Mouse (Mus musculus) intestine, postnatal 0 days (tissue): Measurements from ENCODE around the gene Nhp2. TPM values are rescaled to one million over a fixed set of nuclear protein-coding genes. Genes with fewer than 3 reads are reported as not detected.

ENCODE experiments used
- ATAC-seq: fragments of 200-750 bp; cut with Nextera tagmentation; 2 replicates; pipeline ENCODE4 v1.8.0; 2017; ENCODE audit warnings: mild to moderate bottlenecking, moderate TSS enrichment, moderate library complexity
- H3K27ac ChIP-seq: fragments of 300-500 bp; sonication (generic); 2 replicates; pipeline ENCODE4 v1.5.1; 2014; ENCODE audit warnings: mild to moderate bottlenecking, low read depth, low read length, moderate library complexity
- H3K27me3 ChIP-seq: fragments of 300-500 bp; sonication (generic); replicated peaks from 2 replicates; pipeline ENCODE4 v1.6.1; 2014; ENCODE audit warnings: low read length, mixed read lengths; ENCODE audit not compliant: control insufficient read depth, insufficient read depth
- H3K36me3 ChIP-seq: fragments of 300-500 bp; sonication (generic); 2 replicates; pipeline ENCODE4 v1.6.1; 2014; ENCODE audit warnings: mild to moderate bottlenecking, moderate library complexity; ENCODE audit not compliant: control insufficient read depth, insufficient read depth
- H3K4me1 ChIP-seq: fragments of 300-500 bp; sonication (generic); replicated peaks from 2 replicates; pipeline ENCODE4 v1.6.1; 2014; ENCODE audit warnings: antibody characterized with exemption, low read length, mixed read lengths; ENCODE audit not compliant: control insufficient read depth, insufficient read depth
- H3K4me2 ChIP-seq: fragments of 300-500 bp; sonication (generic); replicated peaks from 2 replicates; pipeline ENCODE4 v1.6.1; 2014; ENCODE audit warnings: low read depth, mild to moderate bottlenecking, moderate library complexity
- H3K4me3 ChIP-seq: fragments of 300-500 bp; sonication (generic); 2 replicates; pipeline ENCODE4 v1.5.1; 2014; ENCODE audit warnings: low read depth, low read length
- H3K9ac ChIP-seq: fragments of 300-500 bp; sonication (generic); 2 replicates; pipeline ENCODE4 v1.6.1; 2014; ENCODE audit warnings: mild to moderate bottlenecking, low read depth, low read length
- H3K9me3 ChIP-seq: fragments of 300-500 bp; sonication (generic); 2 replicates; pipeline ENCODE4 v1.6.1; 2016; ENCODE audit warnings: mixed run types; ENCODE audit not compliant: control insufficient read depth
- CTCF ChIP-seq: sonication (generic); IDR thresholded peaks from 2 replicates; pipeline ENCODE4 v1.5.1; 2016; ENCODE audit warnings: low read depth, mild to moderate bottlenecking, control low read depth, antibody characterized with exemption, moderate library complexity
- WGBS: fragments of 180-500 bp; shearing (Covaris S2); extraction: QIAGEN DNeasy Blood & Tissue Kit; methylation state at CpG from one replicate; pipeline ENCODE4 v1.1.7; 2014; 5-methylcytosine and 5-hydroxymethylcytosine counted together
- polyA plus RNA-seq: library from polyadenylated mRNA; unstranded; fragments of >200 nt; fragmentation: Nextera tagmentation; extraction: Ambion mirVana; gene quantifications from 2 replicates; pipeline ENCODE4 v1.2.1, GENCODE M21; 2015

Gene Nhp2
- 98.2 and 101 TPM in 2 replicates for polyA plus RNA-seq

DNA sequence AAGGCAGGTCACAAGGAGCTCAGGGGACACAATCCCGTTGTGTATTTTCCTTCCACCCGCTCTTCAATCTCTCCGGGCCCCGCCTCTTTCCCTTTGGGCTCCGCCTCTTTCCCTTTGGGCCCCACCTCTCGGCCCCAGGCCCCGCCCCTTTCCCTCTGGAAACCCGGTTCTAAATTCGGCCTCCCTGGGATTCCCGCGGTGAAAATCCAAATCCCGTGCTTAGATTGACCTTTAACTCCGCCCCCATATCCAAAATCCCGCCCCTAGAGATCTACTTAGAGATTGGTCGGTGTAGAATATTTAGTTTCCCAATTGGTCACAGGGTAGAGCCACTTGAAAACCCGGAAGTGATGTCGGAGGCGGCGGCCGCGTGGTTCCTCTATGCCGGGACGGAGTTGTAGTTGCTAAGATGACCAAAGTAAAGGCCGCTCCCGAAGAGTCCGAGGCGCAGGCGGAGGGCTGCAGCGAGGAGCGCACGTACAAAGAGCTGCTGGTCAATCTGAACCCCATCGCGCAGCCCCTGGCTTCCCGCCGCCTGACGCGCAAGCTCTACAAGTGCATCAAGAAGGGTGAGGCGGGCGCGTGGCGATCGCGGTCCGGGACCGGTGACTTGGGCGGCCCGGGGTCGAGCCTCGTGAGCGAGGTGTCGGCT lies at the start of gene Nhp2:
Gene Nhp2, plus strand, starts transcription at position 327 of the 652 bp plus-strand sequence.
- H3K4me3 ChIP-seq, result peak within 1 kb of the TSS; percentile 70
- H3K9ac ChIP-seq, result peak within 1 kb of the TSS; percentile 66
- H3K9me3 ChIP-seq, result no peaks in the 10 kb centered on the region
- peak within 1 kb of the TSS; percentile 85 for H3K4me2 ChIP-seq
- H3K36me3 ChIP-seq, result peaks cover 22% of the 10 kb centered on the region
- ATAC-seq, result peak; percentile 86
- peak within 1 kb of the TSS; percentile 68 for H3K27ac ChIP-seq
- under 1% methylated on average over 51 of the region's 51 CpGs for WGBS
- 0 out of 2 replicates have a peak, but pooled peaks have one; percentile 2 for TF ChIP-seq CTCF
- no peaks in the 10 kb centered on the region for H3K27me3 ChIP-seq
- peaks cover 3% of the 10 kb centered on the region; the same call in 1 of the 2 replicates for H3K4me1 ChIP-seq

GRCm38 (mm10) chr11:51576454-51576853 lies 43.1 kb upstream of the Nhp2 start:
- ATAC-seq, result no peak
- Histone ChIP-seq H3K27ac (no peak overlapping the region), H3K36me3 (no peaks in the 10 kb centered on the region), H3K4me3 (no peak overlapping the region), H3K9me3 (no peaks in the 10 kb centered on the region), H3K27me3 (no peaks in the 10 kb centered on the region), H3K4me2 (no peak overlapping the region), H3K9ac (no peak overlapping the region), H3K4me1 (no peaks in the 10 kb centered on the region)
- no peak for TF ChIP-seq CTCF
- WGBS, result 89% methylated on average over 4 of the region's 4 CpGs

GRCm38 (mm10) chr11:51577587-51577986 lies 41.9 kb upstream of the Nhp2 start:
- Histone ChIP-seq H3K27ac (no peak overlapping the region), H3K27me3 (no peaks in the 10 kb centered on the region), H3K4me1 (no peaks in the 10 kb centered on the region), H3K9me3 (no peaks in the 10 kb centered on the region), H3K4me2 (no peak overlapping the region), H3K36me3 (no peaks in the 10 kb centered on the region), H3K9ac (no peak overlapping the region), H3K4me3 (no peak overlapping the region)
- ATAC-seq, result no peak
- 74% methylated on average over 7 of the region's 7 CpGs for WGBS
- TF ChIP-seq CTCF, result no peak

GRCm38 (mm10) chr11:51579024-51579423 lies 40.5 kb upstream of the Nhp2 start:
- Histone ChIP-seq H3K4me3 (no peak overlapping the region), H3K27ac (no peak overlapping the region), H3K4me1 (no peaks in the 10 kb centered on the region), H3K36me3 (no peaks in the 10 kb centered on the region), H3K9ac (no peak overlapping the region), H3K4me2 (no peak overlapping the region), H3K9me3 (no peaks in the 10 kb centered on the region), H3K27me3 (no peaks in the 10 kb centered on the region)
- 71% methylated on average over 4 of the region's 4 CpGs for WGBS
- no peak for TF ChIP-seq CTCF
- no peak for ATAC-seq

DNA sequence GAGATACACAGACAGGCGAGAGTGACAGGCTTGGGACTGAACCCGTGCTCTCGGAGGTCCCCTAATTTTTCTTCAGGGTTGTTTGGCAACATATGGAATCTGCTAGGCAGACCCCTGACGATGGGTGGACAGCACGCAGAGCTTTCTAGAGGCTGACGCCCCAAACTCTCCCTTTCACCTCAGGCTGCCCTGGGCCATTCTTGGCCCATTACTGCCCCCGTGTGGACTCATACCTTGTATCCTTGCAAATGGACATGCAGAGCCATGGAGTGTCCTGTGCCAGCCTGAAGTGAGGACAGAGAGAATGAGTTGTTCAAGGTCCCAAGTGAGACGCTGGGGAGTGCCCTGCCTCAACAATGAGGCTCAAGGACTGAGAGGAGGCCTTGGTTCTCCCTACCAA lies 36.8 kb upstream of the Nhp2 start:
- Histone ChIP-seq H3K27me3 (no peaks in the 10 kb centered on the region), H3K9me3 (no peaks in the 10 kb centered on the region), H3K4me2 (no peak overlapping the region), H3K9ac (no peak overlapping the region), H3K36me3 (peaks cover 5% of the 10 kb centered on the region), H3K4me1 (peaks cover 5% of the 10 kb centered on the region; the same call in 1 of the 2 replicates), H3K27ac (no peak overlapping the region), H3K4me3 (no peak overlapping the region)
- peak; percentile 83 for TF ChIP-seq CTCF
- ATAC-seq, result no peak
- WGBS, result 28% methylated on average over 8 of the region's 8 CpGs

DNA sequence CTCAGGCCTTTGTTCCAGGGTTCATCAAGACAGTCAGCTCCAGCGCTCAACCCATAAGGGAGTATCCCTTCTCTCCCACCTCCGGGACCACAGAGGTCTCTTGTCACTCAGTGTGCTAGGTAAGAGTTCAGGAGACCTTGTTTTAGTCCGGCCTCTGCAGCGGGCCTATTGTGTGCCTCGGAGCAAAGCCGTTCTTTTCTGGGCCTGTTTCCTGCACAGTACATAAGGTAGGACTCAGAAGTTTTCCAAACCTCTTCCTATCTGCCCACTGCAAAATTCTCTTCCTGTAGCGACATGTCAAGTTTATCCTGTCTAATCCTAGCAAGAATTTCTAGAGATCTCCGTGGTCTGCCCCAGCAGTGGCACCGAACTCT lies 35.5 kb upstream of the Nhp2 start:
- peak overlapping the region; percentile 94 for H3K27ac ChIP-seq
- H3K4me2 ChIP-seq, result peak overlapping the region; percentile 88
- H3K4me1 ChIP-seq, result peaks cover 5% of the 10 kb centered on the region; the same call in 1 of the 2 replicates
- no peaks in the 10 kb centered on the region for H3K27me3 ChIP-seq
- H3K9me3 ChIP-seq, result no peaks in the 10 kb centered on the region
- H3K4me3 ChIP-seq, result peak overlapping the region; percentile 78
- peak; percentile 16 for ATAC-seq
- H3K36me3 ChIP-seq, result peaks cover 19% of the 10 kb centered on the region
- no peak for TF ChIP-seq CTCF
- H3K9ac ChIP-seq, result peak overlapping the region; percentile 58
- 11% methylated on average over 9 of the region's 9 CpGs for WGBS
